8 mouse cellular contexts compared by ENCODE assay signal in the genomic region with DNA sequence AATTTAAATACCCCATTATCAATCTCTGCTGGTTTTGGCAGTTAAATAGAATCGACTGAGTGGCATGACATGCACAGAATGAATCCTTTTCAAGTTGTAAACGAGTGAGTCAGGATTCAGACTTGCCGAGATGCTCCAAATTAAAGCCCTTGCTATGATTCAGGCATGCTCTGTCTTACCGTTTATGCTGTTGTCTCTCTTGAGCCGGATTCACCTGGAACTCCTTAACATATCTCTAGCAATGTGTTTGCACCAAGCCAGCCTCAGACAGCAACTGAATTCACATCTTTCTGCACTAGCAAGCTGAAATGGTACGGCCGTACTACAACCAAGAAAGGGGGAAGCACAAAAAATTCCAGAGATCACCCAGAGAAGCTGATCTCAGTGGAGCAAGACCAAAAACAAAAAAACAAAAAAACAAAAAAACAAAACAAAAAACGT.
DNase-seq lines count a peak whose midpoint lies in the region.

No protein-coding gene starts in this region.

- DNase-seq in embryo, embryonic 10.5 days (ENCODE audit: low spot score), result peak; percentile 16
- no peak for DNase-seq in embryo, embryonic 9.5 days (ENCODE audit: extremely low spot score)
- peak; percentile 28 for DNase-seq in retina, postnatal 1 day
- no peak for DNase-seq in retina, embryonic 14.5 days (ENCODE audit: low spot score)
- peak; percentile 43 to 51 for DNase-seq in left cerebral cortex, adult 8-10 months (ENCODE audit: low spot score in 2 of 2)
- DNase-seq in testis, postnatal 10 days (ENCODE audit: low spot score), result no peak
- DNase-seq in ovary, postnatal 10 days (ENCODE audit: low spot score), result no peak
- DNase-seq in kidney, postnatal 4 days, result no peak

Comparison
In these comparisons a context has a peak if more than half of its experiments do, and no peak if none do; other contexts are left out.
1. DNase-seq: peak in embryo, embryonic 10.5 days (single experiment), retina, postnatal 1 day (single experiment) and left cerebral cortex, adult 8-10 months (2 of 2); none in embryo, embryonic 9.5 days (single experiment), retina, embryonic 14.5 days (single experiment), testis, postnatal 10 days (single experiment), ovary, postnatal 10 days (single experiment) and kidney, postnatal 4 days (0 of 2).